Mouse (Mus musculus) liver, embryonic 15.5 days (tissue): ENCODE data around the gene Mucl3. TPM values are rescaled to one million over a fixed set of nuclear protein-coding genes. Genes with fewer than 3 reads are reported as not detected.

ENCODE experiments used
- ATAC-seq: fragments of 200-750 bp; cut with Nextera tagmentation; 2 replicates; pipeline ENCODE4 v1.8.0; 2017; ENCODE audit warnings: moderate number of reproducible peaks, mild to moderate bottlenecking, moderate library complexity; ENCODE audit not compliant: insufficient read depth
- H3K27ac ChIP-seq: fragments of 300-500 bp; sonication (generic); replicated peaks from 2 replicates; pipeline ENCODE4 v1.5.1; 2015; ENCODE audit warnings: mild to moderate bottlenecking, inconsistent platforms
- H3K27me3 ChIP-seq: fragments of 300-500 bp; sonication (generic); 2 replicates; pipeline ENCODE4 v1.6.1; 2015; ENCODE audit warnings: mild to moderate bottlenecking, inconsistent platforms
- H3K36me3 ChIP-seq: fragments of 300-500 bp; sonication (generic); replicated peaks from 2 replicates; pipeline ENCODE4 v1.6.1; 2015; ENCODE audit warnings: moderate library complexity, mild to moderate bottlenecking, inconsistent platforms
- H3K4me1 ChIP-seq: fragments of 300-500 bp; sonication (generic); replicated peaks from 2 replicates; pipeline ENCODE4 v1.6.1; 2015; ENCODE audit warnings: inconsistent platforms
- H3K4me2 ChIP-seq: fragments of 300-500 bp; sonication (generic); 2 replicates; pipeline ENCODE4 v1.6.1; 2015; ENCODE audit warnings: moderate library complexity, mild to moderate bottlenecking, inconsistent platforms
- H3K4me3 ChIP-seq: fragments of 300-500 bp; sonication (generic); replicated peaks from 2 replicates; pipeline ENCODE4 v1.5.1; 2015; ENCODE audit warnings: mild to moderate bottlenecking, inconsistent platforms
- H3K9ac ChIP-seq: fragments of 300-500 bp; sonication (generic); 2 replicates; pipeline ENCODE4 v1.6.1; 2015; ENCODE audit warnings: moderate library complexity, mild to moderate bottlenecking, inconsistent platforms
- H3K9me3 ChIP-seq: fragments of 300-500 bp; sonication (generic); replicated peaks from 2 replicates; pipeline ENCODE4 v1.6.1; 2016; ENCODE audit warnings: inconsistent platforms
- WGBS: fragments of 180-500 bp; shearing (Covaris S2); methylation state at CpG from one replicate; pipeline ENCODE4 v1.1.7; 2015; ENCODE audit warnings: mixed read lengths; ENCODE audit not compliant: insufficient replicate concordance; 5-methylcytosine and 5-hydroxymethylcytosine counted together
- polyA plus RNA-seq: library from polyadenylated mRNA; unstranded; fragments of >200 nt; fragmentation: Nextera tagmentation; extraction: Ambion mirVana; gene quantifications from 2 replicates; pipeline ENCODE4 v1.2.1, GENCODE M21; 2015

Gene Mucl3
- polyA plus RNA-seq, 1 experiment from 2014 or later = 0.03 TPM

- Histone ChIP-seq H3K9ac (no peak overlapping the region), H3K4me2 (no peak overlapping the region), H3K27ac (no peak overlapping the region), H3K36me3 (no peaks in the 10 kb centered on the region), H3K9me3 (no peaks in the 10 kb centered on the region), H3K27me3 (peaks cover 31% of the 10 kb centered on the region), H3K4me3 (no peak overlapping the region), H3K4me1 (peaks cover 3% of the 10 kb centered on the region; the same call in 1 of the 2 replicates)
- 57% methylated on average over 3 of the region's 3 CpGs for WGBS
- no peak for ATAC-seq
Observed at GRCm38 (mm10) chr17:35635202-35635601, 8.3 kb downstream of the Mucl3 start.

- H3K27me3 ChIP-seq = peaks cover 31% of the 10 kb centered on the region
- no peak overlapping the region for H3K27ac ChIP-seq
- 11% methylated on average over 1 of the region's 1 CpGs for WGBS
- H3K4me1 ChIP-seq = peaks cover 3% of the 10 kb centered on the region; the same call in 1 of the 2 replicates
- H3K4me2 ChIP-seq = no peak overlapping the region
- H3K9ac ChIP-seq = no peak overlapping the region
- no peaks in the 10 kb centered on the region for H3K36me3 ChIP-seq
- ATAC-seq = no peak
- no peak overlapping the region for H3K4me3 ChIP-seq
- no peaks in the 10 kb centered on the region for H3K9me3 ChIP-seq
Observed at GRCm38 (mm10) chr17:35633992-35634391, 9.5 kb downstream of the Mucl3 start.

GRCm38 (mm10) chr17:35626537-35626936 is 17.0 kb downstream of the Mucl3 start, which contains the start of gene Gm9573:
Gene Gm9573, minus strand, starts transcription at chr17:35626637.
- no peak within 1 kb of the TSS for H3K4me3 ChIP-seq
- H3K9me3 ChIP-seq = no peaks in the 10 kb centered on the region
- H3K27ac ChIP-seq = no peak within 1 kb of the TSS
- 63% methylated on average over 7 of the region's 7 CpGs for WGBS
- H3K4me1 ChIP-seq = no peaks in the 10 kb centered on the region
- H3K4me2 ChIP-seq = no peak within 1 kb of the TSS
- H3K9ac ChIP-seq = no peak within 1 kb of the TSS
- ATAC-seq = no peak
- H3K36me3 ChIP-seq = no peaks in the 10 kb centered on the region
- H3K27me3 ChIP-seq = no peaks in the 10 kb centered on the region; the same call in 1 of the 2 replicates

GRCm38 (mm10) chr17:35617127-35617526 is 26.4 kb downstream of the Mucl3 start:
- no peak overlapping the region for H3K4me3 ChIP-seq
- H3K4me1 ChIP-seq = no peaks in the 10 kb centered on the region
- no peaks in the 10 kb centered on the region for H3K9me3 ChIP-seq
- H3K27me3 ChIP-seq = no peaks in the 10 kb centered on the region
- H3K27ac ChIP-seq = no peak overlapping the region
- no peak overlapping the region for H3K9ac ChIP-seq
- H3K4me2 ChIP-seq = no peak overlapping the region
- H3K36me3 ChIP-seq = no peaks in the 10 kb centered on the region
- 61% methylated on average over 4 of the region's 4 CpGs for WGBS
- ATAC-seq = no peak

- H3K4me3 ChIP-seq = no peak overlapping the region
- H3K4me2 ChIP-seq = no peak overlapping the region
- H3K27me3 ChIP-seq = no peaks in the 10 kb centered on the region
- no peaks in the 10 kb centered on the region for H3K36me3 ChIP-seq
- ATAC-seq = no peak
- WGBS = 42% methylated on average over 8 of the region's 8 CpGs
- H3K4me1 ChIP-seq = no peaks in the 10 kb centered on the region
- H3K27ac ChIP-seq = no peak overlapping the region
- no peak overlapping the region for H3K9ac ChIP-seq
- H3K9me3 ChIP-seq = peaks cover 5% of the 10 kb centered on the region; the same call in 1 of the 2 replicates
Observed at GRCm38 (mm10) chr17:35601736-35602354, 41.6 kb downstream of the Mucl3 start.

- Histone ChIP-seq H3K4me1 (no peaks in the 10 kb centered on the region), H3K27me3 (no peaks in the 10 kb centered on the region), H3K4me2 (no peak within 1 kb of the TSS), H3K9me3 (peaks cover 5% of the 10 kb centered on the region; the same call in 1 of the 2 replicates), H3K27ac (no peak within 1 kb of the TSS), H3K36me3 (no peaks in the 10 kb centered on the region), H3K9ac (no peak within 1 kb of the TSS), H3K4me3 (no peak within 1 kb of the TSS)
- no peak for ATAC-seq
- WGBS = 48% methylated on average over 2 of the region's 2 CpGs
Observed at GRCm38 (mm10) chr17:35601249-35601648, 42.2 kb downstream of the Mucl3 start, which contains the start of gene Sfta2. Gene Sfta2, plus strand, starts transcription at chr17:35601549.

- ATAC-seq = no peak
- Histone ChIP-seq H3K4me1 (no peaks in the 10 kb centered on the region), H3K4me2 (no peak overlapping the region), H3K9me3 (peaks cover 5% of the 10 kb centered on the region; the same call in 1 of the 2 replicates), H3K9ac (no peak overlapping the region), H3K27me3 (no peaks in the 10 kb centered on the region), H3K36me3 (no peaks in the 10 kb centered on the region), H3K27ac (no peak overlapping the region), H3K4me3 (no peak overlapping the region)
- 67% methylated on average over 3 of the region's 3 CpGs for WGBS
Observed at GRCm38 (mm10) chr17:35597399-35597798, 46.1 kb downstream of the Mucl3 start.

- 61% methylated on average over 7 of the region's 7 CpGs for WGBS
Observed at GRCm38 (mm10) chr17:35594456-35594855, 49.0 kb downstream of the Mucl3 start.

GRCm38 (mm10) chr17:35593786-35594185 is 49.7 kb downstream of the Mucl3 start:
- Histone ChIP-seq H3K9ac (no peak overlapping the region), H3K4me1 (no peaks in the 10 kb centered on the region), H3K27me3 (peaks cover 3% of the 10 kb centered on the region; the same call in 1 of the 2 replicates), H3K9me3 (peaks cover 5% of the 10 kb centered on the region; the same call in 1 of the 2 replicates), H3K4me2 (no peak overlapping the region), H3K36me3 (no peaks in the 10 kb centered on the region), H3K4me3 (no peak overlapping the region), H3K27ac (no peak overlapping the region)
- whole genome bisulfite sequencing = 20% methylated on average over 4 of the region's 4 CpGs
- ATAC-seq = no peak

More at GRCm38 (mm10) chr17:35594456-35594855, 49.0 kb downstream of the Mucl3 start:
- Histone ChIP-seq H3K4me2 (no peak overlapping the region), H3K9me3 (peaks cover 5% of the 10 kb centered on the region; the same call in 1 of the 2 replicates), H3K27ac (no peak overlapping the region), H3K9ac (no peak overlapping the region), H3K36me3 (no peaks in the 10 kb centered on the region), H3K4me3 (no peak overlapping the region), H3K4me1 (no peaks in the 10 kb centered on the region), H3K27me3 (peaks cover 3% of the 10 kb centered on the region; the same call in 1 of the 2 replicates)
- ATAC-seq = no peak

- no peaks in the 10 kb centered on the region for H3K36me3 ChIP-seq
- no peak overlapping the region for H3K27ac ChIP-seq
- H3K4me2 ChIP-seq = no peak overlapping the region
- no peak for ATAC-seq
- no peak overlapping the region for H3K4me3 ChIP-seq
- WGBS = 73% methylated on average over 9 of the region's 9 CpGs
- H3K27me3 ChIP-seq = peaks cover 3% of the 10 kb centered on the region; the same call in 1 of the 2 replicates
- no peaks in the 10 kb centered on the region for H3K4me1 ChIP-seq
- H3K9me3 ChIP-seq = no peaks in the 10 kb centered on the region
- H3K9ac ChIP-seq = no peak overlapping the region
Observed at GRCm38 (mm10) chr17:35592131-35592530, 51.4 kb downstream of the Mucl3 start.

- Histone ChIP-seq H3K4me1 (no peaks in the 10 kb centered on the region), H3K36me3 (no peaks in the 10 kb centered on the region), H3K9me3 (no peaks in the 10 kb centered on the region), H3K9ac (no peak overlapping the region), H3K27ac (no peak overlapping the region), H3K4me2 (no peak overlapping the region), H3K27me3 (peaks cover 3% of the 10 kb centered on the region; the same call in 1 of the 2 replicates), H3K4me3 (no peak overlapping the region)
- WGBS = 79% methylated on average over 15 of the region's 15 CpGs
- ATAC-seq = no peak
Observed at GRCm38 (mm10) chr17:35591731-35592130, 51.8 kb downstream of the Mucl3 start.
